Mouse (Mus musculus) kidney, embryonic 14.5 days (tissue): ENCODE results near the gene Elovl6. TPM values are rescaled to one million over a fixed set of nuclear protein-coding genes. Genes with fewer than 3 reads are reported as not detected.

Experiments used
- ATAC-seq: fragments of 200-750 bp; cut with Nextera tagmentation; 2 replicates; pipeline ENCODE4 v1.8.0; 2017; ENCODE audit warnings: moderate number of reproducible peaks, mild to moderate bottlenecking, moderate TSS enrichment, moderate library complexity; ENCODE audit not compliant: low FRiP score, low TSS enrichment
- H3K27ac ChIP-seq: fragments of 300-500 bp; sonication (generic); 2 replicates; pipeline ENCODE4 v1.5.1; 2014; ENCODE audit warnings: low read depth, mild to moderate bottlenecking, low read length, moderate library complexity, mixed read lengths
- H3K27me3 ChIP-seq: fragments of 300-500 bp; sonication (generic); 2 replicates; pipeline ENCODE4 v1.6.1; 2014; ENCODE audit warnings: mild to moderate bottlenecking, low read length; ENCODE audit not compliant: control insufficient read depth, insufficient read depth
- H3K36me3 ChIP-seq: fragments of 300-500 bp; sonication (generic); 2 replicates; pipeline ENCODE4 v1.6.1; 2014; ENCODE audit warnings: low read length, mixed read lengths; ENCODE audit not compliant: control insufficient read depth, insufficient read depth
- H3K4me1 ChIP-seq: fragments of 300-500 bp; sonication (generic); 2 replicates; pipeline ENCODE4 v1.6.1; 2014; ENCODE audit warnings: low read length, mixed read lengths; ENCODE audit not compliant: control insufficient read depth, insufficient read depth
- H3K4me2 ChIP-seq: fragments of 300-500 bp; sonication (generic); replicated peaks from 2 replicates; pipeline ENCODE4 v1.6.1; 2014; ENCODE audit warnings: low read depth, mild to moderate bottlenecking, low read length
- H3K4me3 ChIP-seq: fragments of 300-500 bp; sonication (generic); 2 replicates; pipeline ENCODE4 v1.5.1; 2014; ENCODE audit warnings: mild to moderate bottlenecking, low read length
- H3K9ac ChIP-seq: fragments of 300-500 bp; sonication (generic); 2 replicates; pipeline ENCODE4 v1.6.1; 2014; ENCODE audit warnings: low read depth, mild to moderate bottlenecking, low read length, moderate library complexity
- H3K9me3 ChIP-seq: fragments of 300-500 bp; sonication (generic); 2 replicates; pipeline ENCODE4 v1.6.1; 2016; ENCODE audit warnings: low read length; ENCODE audit not compliant: control insufficient read depth
- WGBS: fragments of 180-500 bp; shearing (Covaris S2); extraction: QIAGEN DNeasy Blood & Tissue Kit; methylation state at CpG from one replicate; pipeline ENCODE4 v1.1.7; 2014; 5-methylcytosine and 5-hydroxymethylcytosine counted together
- polyA plus RNA-seq: library from polyadenylated mRNA; unstranded; fragments of >200 nt; fragmentation: Nextera tagmentation; extraction: Ambion mirVana; gene quantifications from 2 replicates; pipeline ENCODE4 v1.2.1, GENCODE M21; 2014

Elovl6 gene
- polyA plus RNA-seq, 1 experiment from 2014 or later: 50.4 TPM

GRCm38 (mm10) chr3:129591761-129592160 lies 59.6 kb downstream of the Elovl6 start:
- no peak overlapping the region for H3K4me3 ChIP-seq
- H3K9ac ChIP-seq: no peak overlapping the region
- 89% methylated on average over 8 of the region's 8 CpGs for WGBS
- no peaks in the 10 kb centered on the region for H3K4me1 ChIP-seq
- H3K27ac ChIP-seq: no peak overlapping the region
- H3K9me3 ChIP-seq: no peaks in the 10 kb centered on the region
- no peaks in the 10 kb centered on the region; the same call in 1 of the 2 replicates for H3K36me3 ChIP-seq
- ATAC-seq: no peak
- no peaks in the 10 kb centered on the region for H3K27me3 ChIP-seq
- no peak overlapping the region for H3K4me2 ChIP-seq

GRCm38 (mm10) chr3:129593001-129593400 lies 60.8 kb downstream of the Elovl6 start:
- Histone ChIP-seq H3K27me3 (no peaks in the 10 kb centered on the region), H3K4me2 (no peak overlapping the region), H3K9ac (no peak overlapping the region), H3K27ac (no peak overlapping the region), H3K4me1 (no peaks in the 10 kb centered on the region), H3K4me3 (no peak overlapping the region), H3K9me3 (no peaks in the 10 kb centered on the region), H3K36me3 (no peaks in the 10 kb centered on the region; the same call in 1 of the 2 replicates)
- WGBS: 75% methylated on average over 9 of the region's 9 CpGs
- ATAC-seq: no peak

DNA sequence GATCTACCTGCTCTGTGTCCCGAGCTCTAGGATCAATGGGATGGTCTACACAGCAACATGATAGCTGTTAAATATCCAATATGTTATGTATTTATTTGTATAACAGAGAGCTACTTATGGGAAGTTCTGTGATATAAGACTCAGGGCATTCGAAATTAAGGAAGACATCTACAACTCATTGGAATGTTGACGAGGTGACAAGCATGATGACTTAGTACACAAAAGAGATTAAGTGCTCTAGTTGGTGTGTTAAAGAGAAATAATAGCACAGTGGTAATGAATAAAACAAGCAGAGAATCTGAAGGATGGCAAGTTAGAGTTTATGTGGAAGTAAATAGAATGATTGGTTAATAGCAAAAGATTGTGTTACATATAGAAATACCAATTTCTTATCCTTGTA lies 61.6 kb downstream of the Elovl6 start:
- Histone ChIP-seq H3K4me2 (no peak overlapping the region), H3K4me3 (no peak overlapping the region), H3K36me3 (no peaks in the 10 kb centered on the region; the same call in 1 of the 2 replicates), H3K27me3 (no peaks in the 10 kb centered on the region), H3K9ac (no peak overlapping the region), H3K27ac (no peak overlapping the region), H3K4me1 (no peaks in the 10 kb centered on the region; the same call in 1 of the 2 replicates), H3K9me3 (no peaks in the 10 kb centered on the region)
- 89% methylated on average over 3 of the region's 3 CpGs for WGBS
- no peak for ATAC-seq

DNA sequence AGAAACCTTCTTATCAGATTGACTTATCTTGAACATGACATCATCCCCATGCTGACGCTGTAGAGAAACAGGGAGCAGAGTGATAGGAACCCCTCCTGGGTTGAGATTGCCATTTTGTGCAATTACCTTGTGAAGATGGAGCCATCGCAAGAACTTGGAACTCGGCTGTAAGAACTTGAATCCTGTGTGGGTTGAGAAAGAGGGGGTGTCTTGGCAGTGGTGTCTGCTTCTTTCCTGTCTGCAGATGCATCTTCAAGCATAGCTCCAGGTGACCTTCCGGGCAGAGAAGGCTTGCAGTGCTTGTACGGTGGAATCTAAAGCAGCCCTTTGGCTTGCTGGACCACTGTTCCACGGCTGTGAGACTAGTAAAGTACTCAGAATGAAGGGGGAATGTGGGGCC lies 63.9 kb downstream of the Elovl6 start:
- no peak overlapping the region for H3K4me2 ChIP-seq
- H3K27ac ChIP-seq: no peak overlapping the region
- H3K36me3 ChIP-seq: no peaks in the 10 kb centered on the region; the same call in 1 of the 2 replicates
- no peaks in the 10 kb centered on the region; the same call in 1 of the 2 replicates for H3K4me1 ChIP-seq
- ATAC-seq: no peak
- H3K27me3 ChIP-seq: no peaks in the 10 kb centered on the region
- no peak overlapping the region for H3K9ac ChIP-seq
- no peaks in the 10 kb centered on the region for H3K9me3 ChIP-seq
- 90% methylated on average over 6 of the region's 6 CpGs for WGBS
- H3K4me3 ChIP-seq: no peak overlapping the region

- no peak for ATAC-seq
- 86% methylated on average over 9 of the region's 9 CpGs for WGBS
- no peak overlapping the region for H3K4me3 ChIP-seq
- no peaks in the 10 kb centered on the region for H3K27me3 ChIP-seq
- peaks cover 5% of the 10 kb centered on the region; the same call in 1 of the 2 replicates for H3K36me3 ChIP-seq
- H3K27ac ChIP-seq: no peak overlapping the region
- no peak overlapping the region for H3K4me2 ChIP-seq
- no peaks in the 10 kb centered on the region for H3K9me3 ChIP-seq
- no peaks in the 10 kb centered on the region; the same call in 1 of the 2 replicates for H3K4me1 ChIP-seq
- H3K9ac ChIP-seq: no peak overlapping the region
Observed at GRCm38 (mm10) chr3:129602289-129602688, 70.1 kb downstream of the Elovl6 start.

DNA sequence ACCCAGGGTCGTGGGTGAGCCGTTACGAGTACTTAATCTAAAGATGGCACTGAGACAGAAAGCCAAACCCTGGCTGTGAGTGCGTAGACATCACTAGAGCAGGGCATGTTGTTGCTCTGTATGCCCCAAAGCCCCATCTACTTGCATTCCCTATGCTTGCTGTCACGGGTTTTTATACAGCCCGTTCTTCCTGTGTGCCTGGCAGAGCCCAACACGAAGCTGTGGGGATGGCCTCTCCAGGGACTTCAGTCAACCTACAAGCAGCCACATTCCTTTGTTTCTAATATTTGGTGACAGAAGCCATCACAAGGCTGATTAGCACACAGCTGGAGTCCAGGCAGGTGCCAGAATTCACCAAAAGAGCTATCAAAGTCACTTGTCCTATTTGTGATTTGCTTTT lies 73.3 kb downstream of the Elovl6 start:
- Histone ChIP-seq H3K27ac (no peak overlapping the region), H3K4me2 (no peak overlapping the region), H3K4me1 (no peaks in the 10 kb centered on the region), H3K36me3 (peaks cover 19% of the 10 kb centered on the region; the same call in 1 of the 2 replicates), H3K9ac (no peak overlapping the region), H3K9me3 (no peaks in the 10 kb centered on the region), H3K27me3 (no peaks in the 10 kb centered on the region), H3K4me3 (no peak overlapping the region)
- ATAC-seq: no peak
- 65% methylated on average over 7 of the region's 7 CpGs for WGBS

DNA sequence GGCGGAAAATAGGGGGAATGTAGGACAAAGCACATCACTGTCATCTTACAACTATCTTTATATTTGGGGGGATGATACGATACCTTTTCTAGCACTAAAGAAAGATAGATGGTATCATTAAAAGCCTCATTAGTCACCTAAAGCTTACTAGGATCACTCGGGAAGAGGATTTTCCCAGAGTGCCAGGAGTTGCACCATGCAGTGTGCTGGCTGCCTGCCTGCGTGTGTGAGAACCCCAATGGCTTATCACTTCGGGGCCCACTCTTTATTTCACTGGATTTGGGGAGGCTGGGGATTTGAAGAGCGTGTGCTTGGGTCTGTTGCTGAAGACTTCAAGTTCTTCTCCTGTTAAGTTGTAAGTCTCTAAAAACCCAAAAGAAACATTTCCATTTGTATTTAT lies 73.8 kb downstream of the Elovl6 start:
- H3K4me2 ChIP-seq: no peak overlapping the region
- no peaks in the 10 kb centered on the region for H3K27me3 ChIP-seq
- H3K9ac ChIP-seq: no peak overlapping the region
- H3K4me3 ChIP-seq: no peak overlapping the region
- no peak overlapping the region for H3K27ac ChIP-seq
- WGBS: 52% methylated on average over 6 of the region's 6 CpGs
- no peaks in the 10 kb centered on the region for H3K4me1 ChIP-seq
- H3K36me3 ChIP-seq: peaks cover 19% of the 10 kb centered on the region; the same call in 1 of the 2 replicates
- no peak for ATAC-seq
- no peaks in the 10 kb centered on the region for H3K9me3 ChIP-seq

GRCm38 (mm10) chr3:129611626-129612025 lies 79.5 kb downstream of the Elovl6 start:
- no peaks in the 10 kb centered on the region for H3K9me3 ChIP-seq
- no peak overlapping the region for H3K27ac ChIP-seq
- 0 out of 2 replicates have a peak, but pooled peaks cover 9% of the 10 kb centered on the region for H3K4me1 ChIP-seq
- H3K4me2 ChIP-seq: no peak overlapping the region
- peaks cover 15% of the 10 kb centered on the region; the same call in 1 of the 2 replicates for H3K36me3 ChIP-seq
- no peak for ATAC-seq
- no peak overlapping the region for H3K9ac ChIP-seq
- H3K4me3 ChIP-seq: no peak overlapping the region
- H3K27me3 ChIP-seq: no peaks in the 10 kb centered on the region
- 73% methylated on average over 8 of the region's 8 CpGs for whole genome bisulfite sequencing

- H3K4me1 ChIP-seq: 0 out of 2 replicates have a peak, but pooled peaks cover 9% of the 10 kb centered on the region
- WGBS: 88% methylated on average over 25 of the region's 25 CpGs
- H3K27me3 ChIP-seq: no peaks in the 10 kb centered on the region
- no peaks in the 10 kb centered on the region for H3K9me3 ChIP-seq
- peaks cover 15% of the 10 kb centered on the region; the same call in 1 of the 2 replicates for H3K36me3 ChIP-seq
- no peak for ATAC-seq
- H3K9ac ChIP-seq: no peak overlapping the region
- H3K27ac ChIP-seq: peak overlapping the region; percentile 37; the same call in 1 of the 2 replicates
- no peak overlapping the region for H3K4me3 ChIP-seq
- H3K4me2 ChIP-seq: no peak overlapping the region
Observed at GRCm38 (mm10) chr3:129612311-129613097, 80.3 kb downstream of the Elovl6 start.
